Mouse (Mus musculus): Measurements from ENCODE around the gene Ugt1a1. TPM values are rescaled to one million over a fixed set of nuclear protein-coding genes. Genes with fewer than 3 reads are reported as not detected.
A peak's percentile ranks its signal among the peaks of the same experiment; 100 is the strongest.

The Ugt1a1 gene
- polyA plus RNA-seq, 1 experiment from 2014 or later = 2.4 TPM

DNA sequence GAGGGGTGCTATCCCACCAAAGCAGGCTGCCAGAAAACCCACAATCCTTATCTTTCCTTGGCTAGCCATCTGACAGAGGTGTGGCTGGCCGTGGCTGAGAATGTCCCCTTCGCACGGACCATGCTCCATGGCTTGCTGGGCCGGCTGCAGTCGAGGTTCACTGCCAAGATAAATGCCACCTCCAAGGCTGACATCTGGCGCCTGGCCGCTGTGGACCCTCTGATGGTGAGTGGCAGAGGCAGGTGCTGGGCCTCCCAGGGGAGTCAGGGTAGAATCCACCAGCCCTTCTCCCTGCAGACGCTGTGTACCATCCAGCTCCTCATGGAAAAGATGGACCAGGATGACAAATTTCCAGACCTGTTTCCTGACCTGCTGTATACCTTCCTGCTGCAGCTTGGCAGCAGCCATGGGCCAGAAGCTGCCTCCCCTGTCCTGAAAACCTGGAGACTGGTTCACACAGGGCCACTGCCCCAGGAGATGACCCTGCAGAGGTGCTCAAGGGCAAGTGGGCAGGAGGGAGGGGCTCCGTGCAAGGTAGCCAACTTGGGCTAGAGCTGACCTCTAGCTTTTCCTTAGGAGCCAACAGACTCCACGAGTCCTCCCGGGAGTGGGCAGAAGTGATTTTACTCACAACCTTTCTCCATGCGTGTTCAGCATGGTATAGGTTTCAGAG is 43.2 kb downstream of the Ugt1a1 start:
- WGBS = 82% methylated on average over 12 of the region's 12 CpGs
- Histone ChIP-seq H3K9me3 (ENCODE audit: low read length) (peaks cover 56% of the 10 kb centered on the region), H3K4me3 (ENCODE audit: low read length) (no peak overlapping the region)

DNA sequence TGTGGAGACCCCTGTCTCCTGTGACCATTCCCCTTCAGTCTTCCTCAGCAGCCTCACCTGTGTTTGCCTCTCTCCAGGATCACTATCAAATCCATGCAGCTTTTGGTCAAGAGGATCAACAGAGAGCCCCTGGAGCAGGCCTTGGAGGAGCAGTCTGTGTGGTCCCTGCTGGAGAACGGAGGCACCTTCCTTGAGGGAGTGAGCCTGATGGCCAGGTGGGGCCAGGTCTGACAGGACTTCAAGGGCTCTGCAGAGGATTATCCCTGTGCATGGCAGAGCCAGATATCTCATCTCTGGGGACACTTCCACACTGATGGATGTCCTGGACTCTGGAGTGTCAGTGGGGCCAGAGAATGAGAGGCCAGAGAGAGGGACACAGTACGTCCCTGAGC is 43.7 kb downstream of the Ugt1a1 start:
- H3K36me3 ChIP-seq (ENCODE audit: insufficient read depth, low read length) = peaks cover 10% of the 10 kb centered on the region
- peaks cover 51% of the 10 kb centered on the region for H3K9me3 ChIP-seq (ENCODE audit: low read length)
- H3K27me3 ChIP-seq (ENCODE audit: insufficient read depth, low read length) = no peaks in the 10 kb centered on the region
- H3K4me2 ChIP-seq (replicated peaks; ENCODE audit: low read depth, low read length) = no peak overlapping the region
- WGBS = 54% methylated on average over 2 of the region's 2 CpGs
- ATAC-seq (ENCODE audit: low FRiP score, low TSS enrichment) = no peak
- no peak overlapping the region for H3K27ac ChIP-seq (ENCODE audit: low read length)
- H3K4me3 ChIP-seq (ENCODE audit: low read length) = no peak overlapping the region
- peaks cover 13% of the 10 kb centered on the region for H3K4me1 ChIP-seq (ENCODE audit: insufficient read depth, low read length)
- H3K9ac ChIP-seq (replicated peaks; ENCODE audit: low read length) = no peak overlapping the region

More for the DNA sequence above, 43.2 kb downstream of the Ugt1a1 start:
- H3K4me1 ChIP-seq (ENCODE audit: insufficient read depth, low read length) = peaks cover 10% of the 10 kb centered on the region
- no peak overlapping the region for H3K9ac ChIP-seq (replicated peaks; ENCODE audit: low read length)
- no peak overlapping the region for H3K4me2 ChIP-seq (replicated peaks; ENCODE audit: low read depth, low read length)
- H3K27me3 ChIP-seq (ENCODE audit: insufficient read depth, low read length) = no peaks in the 10 kb centered on the region
- no peak overlapping the region for H3K27ac ChIP-seq (ENCODE audit: low read length)
- ATAC-seq (ENCODE audit: low FRiP score, low TSS enrichment) = no peak
- peaks cover 6% of the 10 kb centered on the region for H3K36me3 ChIP-seq (ENCODE audit: insufficient read depth, low read length)

DNA sequence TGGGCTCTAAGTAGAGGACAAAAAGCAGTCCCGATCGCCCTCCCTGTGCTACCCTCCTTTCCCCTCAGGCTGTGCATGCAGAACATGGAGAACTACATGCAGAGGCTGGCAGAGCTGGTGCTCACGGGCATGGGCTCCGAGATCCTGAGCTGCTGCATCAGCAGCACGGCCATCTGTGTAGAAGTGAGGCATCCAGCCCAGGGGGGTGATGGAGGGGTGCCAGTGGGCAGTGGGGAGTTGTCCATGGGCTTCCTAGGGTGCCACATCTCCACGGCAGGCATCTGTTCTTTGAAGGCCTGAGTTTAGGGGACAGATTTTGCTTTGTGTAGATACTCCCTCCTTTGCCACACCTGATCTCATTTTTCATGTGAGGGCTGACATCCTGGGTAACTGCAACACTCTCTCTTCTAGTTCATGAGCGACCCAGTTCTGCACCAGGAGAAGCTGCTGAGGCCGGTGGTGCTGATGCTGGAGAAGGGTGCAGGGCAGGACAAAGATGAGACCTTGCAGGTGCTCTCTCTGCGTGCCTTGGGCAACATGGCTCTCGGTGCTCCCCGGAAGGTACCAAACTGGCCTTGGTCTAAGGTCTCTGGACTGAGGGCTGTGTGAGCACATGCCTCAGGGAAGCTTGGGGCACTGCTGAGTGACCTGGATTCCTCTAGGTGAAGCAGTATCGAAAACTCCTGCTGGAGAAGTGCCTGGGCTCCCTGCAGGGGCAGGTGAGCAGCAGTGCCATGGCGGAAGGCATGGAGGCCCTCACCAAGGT is 44.4 kb downstream of the Ugt1a1 start:
- no peak overlapping the region for H3K9ac ChIP-seq (replicated peaks; ENCODE audit: low read length)
- no peak for ATAC-seq (ENCODE audit: low FRiP score, low TSS enrichment)
- H3K4me1 ChIP-seq (ENCODE audit: insufficient read depth, low read length) = peaks cover 13% of the 10 kb centered on the region
- no peak overlapping the region for H3K4me3 ChIP-seq (ENCODE audit: low read length)
- H3K27ac ChIP-seq (ENCODE audit: low read length) = no peak overlapping the region
- H3K36me3 ChIP-seq (ENCODE audit: insufficient read depth, low read length) = peaks cover 16% of the 10 kb centered on the region
- peaks cover 44% of the 10 kb centered on the region for H3K9me3 ChIP-seq (ENCODE audit: low read length)
- H3K4me2 ChIP-seq (replicated peaks; ENCODE audit: low read depth, low read length) = no peak overlapping the region
- WGBS = 82% methylated on average over 13 of the region's 13 CpGs
- H3K27me3 ChIP-seq (ENCODE audit: insufficient read depth, low read length) = no peaks in the 10 kb centered on the region

DNA sequence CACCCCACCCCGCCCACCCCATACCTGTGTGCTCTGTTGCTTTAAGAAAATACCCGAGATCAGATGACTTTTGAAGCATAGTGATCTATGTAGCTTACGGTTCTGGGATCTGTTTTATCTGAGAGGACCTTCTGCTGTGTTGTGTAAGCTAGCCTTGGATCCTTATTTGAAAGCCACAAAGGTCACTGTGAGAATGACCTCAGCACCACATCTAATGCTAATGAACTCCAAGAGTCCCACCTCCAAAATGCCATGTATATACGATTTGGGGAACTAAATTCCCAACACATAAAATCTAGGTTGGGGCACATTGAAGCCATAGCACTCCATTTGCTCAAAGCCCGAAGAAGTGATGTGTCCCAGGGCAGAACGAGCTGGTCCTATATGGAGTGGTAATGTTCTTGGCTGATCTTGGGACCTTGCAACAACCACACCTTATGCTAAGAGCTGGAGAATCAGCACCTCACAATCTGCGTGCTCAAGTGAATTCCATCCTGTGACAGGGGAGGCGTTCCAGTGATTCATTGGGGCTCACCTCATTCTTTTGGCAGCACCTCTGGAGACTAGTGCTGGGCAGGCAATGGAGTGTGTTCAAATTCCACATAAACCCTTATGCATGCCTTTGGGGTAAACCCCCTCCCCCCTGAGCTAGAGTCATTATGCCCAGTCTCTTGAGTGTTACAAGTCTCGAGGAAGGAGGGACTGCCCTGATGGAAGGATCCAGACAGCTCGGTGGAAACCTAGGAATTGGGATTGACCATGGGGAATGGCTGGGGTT is 45.3 kb downstream of the Ugt1a1 start:
- no peak overlapping the region for H3K4me3 ChIP-seq (ENCODE audit: low read length)
- H3K9ac ChIP-seq (replicated peaks; ENCODE audit: low read length) = no peak overlapping the region
- H3K4me2 ChIP-seq (replicated peaks; ENCODE audit: low read depth, low read length) = no peak overlapping the region
- H3K9me3 ChIP-seq (ENCODE audit: low read length) = peaks cover 41% of the 10 kb centered on the region
- no peak for ATAC-seq (ENCODE audit: low FRiP score, low TSS enrichment)
- peaks cover 25% of the 10 kb centered on the region for H3K36me3 ChIP-seq (ENCODE audit: insufficient read depth, low read length)
- H3K27me3 ChIP-seq (ENCODE audit: insufficient read depth, low read length) = no peaks in the 10 kb centered on the region
- H3K4me1 ChIP-seq (ENCODE audit: insufficient read depth, low read length) = peaks cover 13% of the 10 kb centered on the region
- H3K27ac ChIP-seq (ENCODE audit: low read length) = no peak overlapping the region
- 79% methylated on average over 10 of the region's 10 CpGs for WGBS

DNA sequence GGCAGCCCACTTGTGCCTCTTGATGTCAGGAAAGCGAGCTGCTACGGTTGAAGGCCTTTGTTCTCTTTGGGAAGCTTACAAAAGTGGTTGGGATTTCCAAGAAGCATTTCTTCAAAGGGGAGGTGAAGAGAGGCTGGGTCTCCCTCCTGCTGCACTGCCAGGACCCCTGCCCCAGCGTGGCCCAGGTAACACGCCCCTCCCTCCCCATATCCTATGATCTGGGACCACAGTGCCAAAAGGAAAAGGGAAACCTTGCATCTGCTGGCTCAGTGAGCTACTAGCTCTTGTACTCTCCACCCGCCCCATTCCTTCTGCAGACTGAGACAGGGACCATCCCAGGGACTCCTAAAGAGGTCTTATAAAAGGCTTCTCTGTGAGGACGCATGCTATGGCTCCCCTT is 45.9 kb downstream of the Ugt1a1 start:
- Histone ChIP-seq H3K4me3 (ENCODE audit: low read length) (no peak overlapping the region), H3K9me3 (ENCODE audit: low read length) (peaks cover 35% of the 10 kb centered on the region), H3K27me3 (ENCODE audit: insufficient read depth, low read length) (no peaks in the 10 kb centered on the region), H3K27ac (ENCODE audit: low read length) (no peak overlapping the region), H3K4me2 (replicated peaks; ENCODE audit: low read depth, low read length) (no peak overlapping the region), H3K4me1 (ENCODE audit: insufficient read depth, low read length) (peaks cover 17% of the 10 kb centered on the region), H3K36me3 (ENCODE audit: insufficient read depth, low read length) (peaks cover 31% of the 10 kb centered on the region), H3K9ac (replicated peaks; ENCODE audit: low read length) (no peak overlapping the region)
- WGBS = 81% methylated on average over 6 of the region's 6 CpGs
- no peak for ATAC-seq (ENCODE audit: low FRiP score, low TSS enrichment)

DNA sequence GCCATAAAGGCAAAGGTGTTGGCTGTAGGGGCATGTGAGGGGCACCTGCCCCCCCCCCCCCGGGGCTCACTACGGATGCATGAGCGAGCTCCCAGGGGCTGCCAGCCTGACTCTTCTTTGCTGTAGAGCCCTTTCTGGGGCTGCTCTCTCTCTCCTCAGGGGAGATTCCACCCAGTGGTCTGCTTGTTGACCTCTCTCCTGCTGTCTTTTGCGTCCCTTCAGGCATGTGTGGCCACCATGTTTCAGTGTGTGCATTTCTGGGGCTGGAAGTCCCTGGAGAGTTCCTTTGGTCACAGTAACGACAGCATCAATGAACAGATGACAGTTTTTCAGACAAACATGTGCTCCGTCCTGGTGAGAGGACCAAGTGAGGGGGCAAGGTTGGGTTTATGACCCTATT is 46.6 kb downstream of the Ugt1a1 start:
- H3K4me3 ChIP-seq (ENCODE audit: low read length) = no peak overlapping the region

DNA sequence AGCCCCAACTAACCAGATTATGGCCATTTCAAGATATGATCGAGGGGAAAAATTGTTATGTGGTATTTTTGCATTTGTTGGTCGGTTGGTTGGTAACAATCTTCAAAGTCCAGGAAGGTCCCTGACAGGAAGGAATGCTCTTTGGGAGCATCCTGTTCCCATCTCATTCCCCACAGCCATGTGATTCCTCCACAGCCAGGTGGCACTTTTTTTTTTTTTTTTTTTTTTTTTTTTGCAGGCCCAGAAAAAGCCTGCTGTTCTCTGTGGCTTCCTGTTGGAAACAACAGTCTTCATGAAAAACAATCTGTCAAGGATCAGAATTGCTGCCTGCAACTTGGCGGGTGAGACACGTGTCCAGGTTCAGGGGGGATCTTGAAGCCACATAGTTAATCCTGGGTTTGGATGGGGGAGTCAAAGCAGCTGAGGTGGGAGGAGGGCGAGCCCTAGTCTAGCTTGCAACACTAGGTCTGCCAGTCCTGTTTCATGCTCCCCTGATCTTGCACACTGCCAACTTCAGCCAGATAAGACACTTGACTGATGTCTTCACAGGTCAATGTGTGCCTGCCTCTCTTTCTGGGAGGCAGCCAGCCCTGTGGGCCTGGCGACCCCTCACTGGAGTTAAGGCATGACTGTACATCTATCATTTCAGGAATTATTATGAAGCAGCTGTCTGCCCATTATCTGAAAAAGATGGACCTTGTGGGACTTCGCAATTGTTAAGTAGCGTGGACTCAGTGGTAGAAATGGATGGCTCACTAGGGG is 47.3 kb downstream of the Ugt1a1 start:
- H3K9me3 ChIP-seq (ENCODE audit: low read length) = peaks cover 24% of the 10 kb centered on the region
- H3K9ac ChIP-seq (replicated peaks; ENCODE audit: low read length) = no peak overlapping the region
- peak; percentile 16 for ATAC-seq (ENCODE audit: low FRiP score, low TSS enrichment)
- no peaks in the 10 kb centered on the region for H3K27me3 ChIP-seq (ENCODE audit: insufficient read depth, low read length)
- no peak overlapping the region for H3K4me3 ChIP-seq (ENCODE audit: low read length)
- peaks cover 45% of the 10 kb centered on the region for H3K36me3 ChIP-seq (ENCODE audit: insufficient read depth, low read length)
- WGBS = 59% methylated on average over 8 of the region's 8 CpGs
- H3K27ac ChIP-seq (ENCODE audit: low read length) = peak overlapping the region; percentile 3; the same call in 1 of the 2 replicates
- peaks cover 17% of the 10 kb centered on the region for H3K4me1 ChIP-seq (ENCODE audit: insufficient read depth, low read length)
- no peak overlapping the region for H3K4me2 ChIP-seq (replicated peaks; ENCODE audit: low read depth, low read length)

More for the DNA sequence above, 46.6 kb downstream of the Ugt1a1 start:
- Histone ChIP-seq H3K4me1 (ENCODE audit: insufficient read depth, low read length) (peaks cover 17% of the 10 kb centered on the region), H3K9me3 (ENCODE audit: low read length) (peaks cover 29% of the 10 kb centered on the region), H3K36me3 (ENCODE audit: insufficient read depth, low read length) (peaks cover 38% of the 10 kb centered on the region), H3K27me3 (ENCODE audit: insufficient read depth, low read length) (no peaks in the 10 kb centered on the region), H3K9ac (replicated peaks; ENCODE audit: low read length) (no peak overlapping the region), H3K27ac (ENCODE audit: low read length) (no peak overlapping the region), H3K4me2 (replicated peaks; ENCODE audit: low read depth, low read length) (no peak overlapping the region)
- no peak for ATAC-seq (ENCODE audit: low FRiP score, low TSS enrichment)
- WGBS = 68% methylated on average over 6 of the region's 6 CpGs

DNA sequence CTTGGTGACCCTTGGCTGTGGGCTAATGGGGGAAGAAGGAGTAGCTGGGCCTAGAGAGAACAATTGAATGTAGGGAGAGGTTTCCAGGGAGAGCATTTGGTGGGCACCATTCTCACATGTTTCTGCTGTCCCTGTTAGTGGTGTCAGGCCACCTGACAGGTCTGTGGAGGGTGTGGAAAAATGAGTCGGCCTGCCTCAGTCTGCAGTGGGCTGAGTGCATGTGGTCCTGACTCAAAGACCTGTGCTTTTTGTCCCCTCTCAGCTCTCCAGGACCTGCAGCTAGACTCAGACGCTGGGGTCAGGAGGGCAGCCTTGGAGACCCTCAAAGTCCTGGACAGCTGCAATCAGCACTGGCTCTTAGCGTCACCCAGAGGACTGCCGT is 47.9 kb downstream of the Ugt1a1 start:
- H3K9ac ChIP-seq (replicated peaks; ENCODE audit: low read length) = no peak overlapping the region
- no peaks in the 10 kb centered on the region for H3K27me3 ChIP-seq (ENCODE audit: insufficient read depth, low read length)
- ATAC-seq (ENCODE audit: low FRiP score, low TSS enrichment) = peak; percentile 7; the same call in 1 of the 2 replicates
- no peak overlapping the region for H3K4me3 ChIP-seq (ENCODE audit: low read length)
- 73% methylated on average over 4 of the region's 4 CpGs for WGBS
- H3K4me2 ChIP-seq (replicated peaks; ENCODE audit: low read depth, low read length) = no peak overlapping the region
- H3K27ac ChIP-seq (ENCODE audit: low read length) = peak overlapping the region; percentile 3; the same call in 1 of the 2 replicates
- H3K36me3 ChIP-seq (ENCODE audit: insufficient read depth, low read length) = peaks cover 50% of the 10 kb centered on the region
- peaks cover 17% of the 10 kb centered on the region for H3K4me1 ChIP-seq (ENCODE audit: insufficient read depth, low read length)
- peaks cover 19% of the 10 kb centered on the region for H3K9me3 ChIP-seq (ENCODE audit: low read length)

DNA sequence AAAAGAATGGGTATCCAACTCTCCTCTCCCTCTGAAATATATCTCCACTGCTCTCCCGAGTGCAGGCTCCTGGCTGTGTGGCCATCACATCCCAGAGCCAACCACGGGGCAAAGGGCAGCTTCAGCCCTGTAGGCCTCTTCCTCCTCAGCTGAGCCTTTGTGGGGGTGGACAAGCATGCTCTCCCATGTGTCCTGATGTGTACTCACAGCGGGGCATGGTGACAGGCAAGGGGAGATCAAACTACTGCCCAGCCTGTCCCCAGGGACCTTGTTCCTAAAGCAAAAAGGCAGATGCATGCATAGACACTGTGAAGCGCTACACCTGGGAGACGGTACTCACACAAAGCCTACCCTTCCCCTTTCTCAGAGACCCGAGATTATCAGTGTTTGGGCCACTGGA is 48.4 kb downstream of the Ugt1a1 start:
- peaks cover 14% of the 10 kb centered on the region for H3K9me3 ChIP-seq (ENCODE audit: low read length)
- no peaks in the 10 kb centered on the region for H3K27me3 ChIP-seq (ENCODE audit: insufficient read depth, low read length)
- H3K4me1 ChIP-seq (ENCODE audit: insufficient read depth, low read length) = peaks cover 17% of the 10 kb centered on the region
- no peak overlapping the region for H3K4me2 ChIP-seq (replicated peaks; ENCODE audit: low read depth, low read length)
- no peak overlapping the region for H3K4me3 ChIP-seq (ENCODE audit: low read length)
- H3K9ac ChIP-seq (replicated peaks; ENCODE audit: low read length) = no peak overlapping the region
- 75% methylated on average over 6 of the region's 6 CpGs for WGBS
- peaks cover 55% of the 10 kb centered on the region for H3K36me3 ChIP-seq (ENCODE audit: insufficient read depth, low read length)
- ATAC-seq (ENCODE audit: low FRiP score, low TSS enrichment) = peak; percentile 10; the same call in 1 of the 2 replicates
- no peak overlapping the region for H3K27ac ChIP-seq (ENCODE audit: low read length)

Data from kidney, embryonic 16.5 days (tissue).